Mouse (Mus musculus) cerebellum, postnatal 36 days (tissue): ENCODE results near the gene Spn.
"Not testable (repeated sequence)": the region's sequence is repeated elsewhere in the genome, so short reads cannot be mapped to it uniquely, and the experiment has no call there.

Source experiments
- DNase-seq, 2 experiments: peaks; one replicate each; pipeline ENCODE4 v3.0.0; 2021 to 2022; ENCODE audit warnings: mixed read lengths in 2 of 2

Spn gene

DNA sequence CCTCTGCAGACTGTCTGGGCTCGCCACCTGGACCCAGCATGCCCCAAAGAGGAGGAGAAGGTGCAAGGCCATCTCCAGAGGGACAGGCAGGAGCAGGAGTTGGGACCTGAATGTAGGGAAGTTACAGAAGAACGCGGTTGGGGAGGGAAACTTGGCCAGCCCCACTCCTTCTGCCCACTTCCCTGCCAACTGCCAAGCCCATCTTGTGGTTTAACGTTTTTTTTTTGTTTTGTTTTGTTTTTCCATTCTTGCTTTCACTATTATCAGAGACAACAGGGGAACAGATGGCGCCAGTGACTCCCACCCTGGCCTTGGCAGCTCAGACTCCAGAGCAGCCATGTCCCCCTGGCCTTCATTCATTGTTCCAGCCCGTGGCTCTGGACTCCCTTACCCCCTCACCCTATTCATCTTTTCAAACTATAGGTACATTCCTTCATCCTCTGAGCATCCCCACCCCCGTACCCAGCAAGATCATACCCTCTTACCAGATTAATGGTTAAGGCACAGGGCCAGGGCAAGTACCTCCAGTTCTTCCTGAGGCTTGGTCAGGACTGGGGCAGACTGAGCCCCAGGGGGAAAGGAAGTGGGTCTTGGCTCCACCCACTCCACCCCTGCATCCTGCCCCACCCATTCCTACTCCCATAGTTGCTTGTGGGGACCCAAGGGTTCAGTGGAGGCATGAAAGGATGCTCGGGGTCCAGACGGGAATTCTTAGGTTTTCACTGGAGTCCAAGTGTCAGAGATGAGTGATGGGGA lies at the start of gene Spn:
Gene Spn, minus strand, starts transcription at position 562 of the 756 bp plus-strand sequence.
- DNase-seq: no peak

DNA sequence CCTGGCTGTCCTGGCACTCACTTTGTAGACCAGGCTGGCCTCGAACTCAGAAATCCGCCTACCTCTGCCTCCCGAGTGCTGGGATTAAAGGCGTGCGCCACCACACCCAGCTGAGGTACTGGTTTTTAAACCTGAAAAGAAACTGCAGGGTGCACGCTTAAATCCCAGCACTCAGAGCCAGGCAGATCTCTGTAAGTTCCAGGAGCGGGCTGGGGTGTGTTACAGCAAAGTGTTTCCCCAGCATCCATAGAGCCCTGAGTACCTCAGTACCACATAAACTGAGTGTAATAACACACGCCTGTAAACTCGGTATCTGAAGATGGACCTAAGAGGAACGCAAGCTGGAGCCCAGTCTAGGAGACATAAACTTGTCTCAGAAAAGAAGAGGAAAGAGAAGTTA lies 49.7 kb upstream of the Spn start:
- no peak for DNase-seq

DNA sequence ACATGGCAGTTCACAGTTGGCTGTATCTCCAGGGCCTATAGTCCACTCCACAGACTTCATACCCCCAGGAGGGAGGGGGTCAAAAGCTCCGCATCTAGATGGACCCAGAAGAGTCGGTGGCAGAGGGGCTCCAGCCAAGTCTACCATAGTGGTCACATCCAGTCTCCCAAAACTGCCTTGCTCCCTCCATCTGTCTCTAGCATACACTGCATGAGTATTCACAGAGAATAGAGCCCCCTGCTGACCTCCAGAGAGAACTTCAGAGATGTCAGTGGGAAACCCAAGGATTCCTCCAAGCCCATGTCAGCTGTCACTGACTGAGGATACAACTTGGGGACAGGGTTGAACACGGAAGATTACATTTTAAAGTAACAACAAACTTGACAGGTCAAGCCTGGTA lies 48.0 kb upstream of the Spn start:
- no peak for DNase-seq

DNA sequence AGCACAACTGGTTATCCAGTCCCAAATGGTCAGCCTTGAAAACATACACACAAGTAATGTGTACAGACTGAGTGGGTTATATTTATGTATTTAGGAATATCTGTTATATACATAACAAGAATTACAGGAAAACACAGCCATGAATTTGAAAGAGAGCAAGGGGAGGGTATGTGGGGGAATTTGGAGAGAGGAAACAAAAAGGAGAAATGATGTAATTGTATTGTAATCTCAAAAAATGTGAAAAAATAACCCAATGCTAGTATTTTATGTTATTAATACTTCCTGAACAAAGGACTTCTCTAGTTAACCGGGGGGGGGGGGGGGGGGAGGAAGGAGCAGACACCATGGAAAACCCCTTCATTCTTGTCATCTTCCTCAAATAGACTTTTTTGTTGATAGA lies 47.1 kb upstream of the Spn start:
- no peak for DNase-seq

DNA sequence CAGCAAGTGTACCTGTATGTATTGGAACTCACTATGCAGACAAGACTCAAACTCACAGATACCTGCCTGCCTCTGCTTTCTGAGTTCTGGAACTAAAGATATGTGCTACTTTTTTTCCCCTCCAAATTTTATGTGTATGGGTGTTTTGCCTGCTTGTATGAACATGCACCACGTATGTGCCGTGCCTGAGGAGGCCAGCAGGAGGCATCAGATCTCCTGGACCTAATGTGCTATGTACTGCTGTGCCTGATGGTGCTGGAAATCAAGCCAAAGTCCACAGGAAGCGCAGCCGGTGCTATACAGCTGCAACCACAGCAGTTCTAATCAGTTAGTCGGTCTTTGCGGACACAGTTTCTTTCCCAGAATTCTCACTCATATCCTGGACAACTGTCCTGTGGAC lies 46.2 kb upstream of the Spn start:
- DNase-seq: no peak

DNA sequence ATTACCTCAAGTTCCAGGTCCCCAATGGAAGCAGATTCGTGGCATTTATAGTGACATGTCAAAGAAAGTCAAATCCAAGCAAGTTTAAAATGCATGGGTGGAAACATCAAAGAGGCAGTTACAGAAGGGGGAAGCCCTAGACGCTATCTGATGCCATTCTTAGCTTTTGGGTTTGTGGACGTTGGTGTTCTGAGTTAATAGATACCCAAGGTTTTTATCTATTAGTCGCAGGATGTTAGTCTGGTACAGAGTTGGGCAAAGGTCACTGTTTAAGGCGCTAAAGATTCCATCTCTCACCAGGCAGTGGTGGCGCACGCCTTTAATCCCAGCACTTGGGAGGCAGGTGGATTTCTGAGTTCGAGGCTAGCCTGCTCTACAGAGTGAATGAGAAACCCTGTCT lies 45.7 kb upstream of the Spn start:
- no peak for DNase-seq

DNA sequence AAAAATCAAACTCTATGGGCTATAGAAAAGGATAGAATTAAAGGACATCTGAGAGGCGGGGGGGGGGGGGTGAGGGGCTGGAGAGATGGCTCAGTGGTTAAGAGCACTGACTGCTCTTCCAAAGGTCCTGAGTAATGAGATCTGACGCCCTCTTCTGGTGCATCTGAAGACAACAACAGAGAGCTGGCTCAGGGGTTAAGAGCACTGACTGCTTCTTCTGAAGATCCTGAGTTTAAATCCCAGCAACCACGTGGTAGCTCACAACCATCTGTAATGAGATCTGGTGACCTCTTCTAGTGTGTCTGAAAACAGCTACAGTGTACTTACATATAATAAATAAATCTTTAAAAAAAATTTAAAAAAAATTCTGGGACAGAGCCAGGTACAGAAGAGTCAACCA lies 44.1 kb upstream of the Spn start:
- DNase-seq: not testable (repeated sequence)

DNA sequence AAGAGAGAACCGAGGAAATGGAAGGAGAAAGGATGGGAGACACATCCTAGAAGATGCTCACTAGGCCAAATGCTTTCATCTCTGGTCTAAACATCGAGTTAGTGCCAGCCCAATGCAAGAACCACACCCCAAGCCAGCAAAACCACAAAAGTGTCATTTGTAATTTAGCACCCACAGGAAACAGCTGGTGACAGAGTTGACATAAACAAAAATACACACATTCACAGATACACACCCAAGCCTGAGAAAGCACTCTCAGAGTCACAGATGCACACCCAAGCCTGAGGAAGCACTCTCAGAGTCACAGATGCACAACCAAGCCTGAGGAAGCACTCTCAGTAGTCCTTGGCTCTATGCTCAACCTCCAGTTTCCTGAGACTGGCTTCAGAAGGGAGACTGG lies 43.2 kb upstream of the Spn start:
- no peak for DNase-seq

DNA sequence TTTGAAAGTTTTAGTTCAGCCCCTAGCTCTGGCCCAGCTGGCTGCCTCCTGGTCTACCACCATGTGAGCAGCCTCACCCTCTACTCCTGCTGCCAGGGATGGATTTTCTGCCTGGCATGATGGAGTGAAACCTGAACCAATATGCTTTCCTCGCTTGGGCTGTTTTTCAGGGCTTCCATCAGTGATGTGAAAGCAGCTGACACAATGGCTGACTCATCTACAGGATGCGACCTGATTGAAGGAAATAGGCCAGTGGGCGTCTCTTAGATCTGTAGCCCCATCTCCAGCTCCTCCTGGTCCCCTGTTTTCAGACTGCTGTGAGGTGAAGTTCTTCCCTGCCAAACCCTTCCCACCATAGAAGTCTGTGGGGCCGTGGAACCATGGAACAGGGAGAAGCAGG lies 39.3 kb upstream of the Spn start:
- no peak for DNase-seq

DNA sequence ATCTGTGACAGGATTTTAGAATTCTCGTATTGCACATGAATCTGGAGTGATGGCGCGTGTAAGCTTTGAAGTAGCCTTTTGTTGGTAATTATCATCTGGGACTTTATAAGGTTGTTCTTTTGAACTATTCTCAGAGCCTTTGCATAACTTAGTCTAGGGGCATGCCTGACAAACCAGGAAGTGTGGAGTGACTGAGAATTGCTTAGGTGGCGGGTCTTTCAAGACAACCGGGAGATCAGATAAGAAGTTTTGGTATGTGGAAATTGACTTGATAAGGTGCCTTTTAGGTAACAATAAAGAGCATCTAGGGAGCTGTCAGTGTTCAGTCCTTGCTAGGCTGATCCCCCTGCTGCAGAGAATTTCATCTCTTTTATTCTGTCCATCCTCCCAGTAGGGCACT lies 28.9 kb upstream of the Spn start:
- no peak for DNase-seq

DNA sequence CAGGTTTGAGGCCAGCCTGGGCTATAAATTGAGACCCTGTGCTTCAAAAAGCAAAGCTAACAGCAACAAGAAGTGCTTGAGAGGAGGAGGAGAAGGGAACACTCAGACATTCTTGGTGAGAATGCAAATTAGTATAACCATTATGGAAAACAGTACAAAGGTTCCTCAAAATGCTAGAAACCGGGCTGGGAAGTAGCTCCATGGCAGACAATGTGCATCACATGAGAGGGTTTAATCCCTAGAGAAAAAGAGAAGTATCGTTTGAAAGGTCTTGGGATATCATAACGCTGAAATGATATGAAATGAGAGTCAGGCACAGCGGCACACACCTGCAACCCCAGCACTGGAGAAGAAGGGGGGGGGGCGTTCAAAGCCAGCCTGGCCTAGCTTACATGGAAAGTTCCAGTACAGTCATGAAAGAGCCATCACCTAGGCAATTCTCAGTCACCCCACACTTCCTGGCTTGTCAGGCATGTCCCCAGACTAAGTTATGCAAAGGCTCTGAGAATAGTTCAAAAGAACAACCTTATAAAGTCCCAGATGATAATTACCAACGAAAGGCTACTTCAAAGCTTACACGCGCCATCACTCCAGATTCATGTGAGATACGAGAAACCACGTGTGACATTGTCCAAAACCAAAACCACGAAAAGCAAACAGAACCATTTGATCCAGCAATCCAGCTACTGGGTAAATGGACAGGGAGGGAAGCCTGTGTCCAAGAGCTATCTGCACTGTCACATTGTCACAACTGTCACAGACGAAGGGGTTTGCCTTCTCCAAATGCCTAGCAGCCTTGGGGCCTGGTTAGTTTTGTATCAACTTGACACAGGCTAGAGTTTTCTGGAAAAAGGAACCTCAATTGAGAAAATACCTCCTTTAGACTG lies 28.2 kb upstream of the Spn start:
- DNase-seq: no peak

DNA sequence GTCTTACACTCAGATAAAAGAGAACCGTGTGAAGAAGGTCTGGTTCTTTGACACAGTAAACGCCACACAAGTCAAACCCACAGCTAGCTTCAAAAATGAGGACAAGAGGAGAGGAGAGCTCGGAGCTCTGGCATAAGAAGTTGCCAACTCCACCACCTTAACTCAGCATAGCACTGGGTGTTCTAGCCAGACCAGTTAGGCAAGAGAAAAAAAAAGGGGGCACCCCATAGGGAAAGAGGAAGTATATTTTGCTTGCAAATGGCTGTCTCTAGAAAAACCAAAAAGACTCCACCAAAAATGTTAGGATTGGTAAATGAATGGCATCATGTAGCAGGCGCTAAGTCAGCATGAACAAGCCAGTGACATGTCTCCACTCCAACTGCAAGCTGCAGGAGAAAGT lies 26.4 kb upstream of the Spn start:
- DNase-seq: no peak

DNA sequence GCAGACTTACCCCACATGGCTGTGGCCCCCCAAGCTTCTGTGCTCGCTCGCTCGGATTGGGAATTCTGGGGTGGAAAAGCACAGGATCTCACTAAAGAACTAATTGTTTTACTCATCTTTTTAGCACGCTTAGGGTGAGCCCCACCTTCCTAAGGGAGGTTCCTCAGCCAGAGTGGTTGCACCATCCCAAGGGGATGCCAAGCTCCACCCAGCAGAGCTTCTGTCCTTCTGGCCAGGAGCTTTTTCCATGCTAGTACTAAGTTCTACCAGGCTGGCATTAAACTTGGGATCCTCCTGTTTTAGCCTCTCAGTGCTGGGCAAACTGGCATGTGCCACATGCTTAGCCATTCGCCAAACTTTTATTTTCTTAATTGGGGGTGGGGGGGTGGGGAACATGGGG lies 24.9 kb upstream of the Spn start:
- DNase-seq: no peak

DNA sequence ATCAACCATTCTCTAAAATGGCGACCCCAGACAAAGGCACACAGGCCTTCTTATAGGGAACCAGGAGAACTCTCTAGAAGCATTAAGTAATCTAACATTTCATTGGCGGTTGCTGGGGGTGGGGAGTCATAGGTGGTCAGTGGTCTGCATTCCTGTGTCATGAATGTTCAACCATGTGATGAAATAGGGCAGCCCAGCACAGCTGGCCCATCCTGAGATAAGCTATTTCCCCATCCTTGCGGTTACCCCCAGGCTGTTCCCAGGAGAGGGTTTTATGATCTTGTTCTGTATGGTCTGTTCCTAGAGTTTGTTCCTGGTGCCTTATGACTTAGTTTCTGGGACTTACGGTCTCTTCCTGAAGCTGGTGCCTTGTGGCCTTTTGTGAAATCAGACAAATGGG lies 19.9 kb upstream of the Spn start:
- DNase-seq: no peak

DNA sequence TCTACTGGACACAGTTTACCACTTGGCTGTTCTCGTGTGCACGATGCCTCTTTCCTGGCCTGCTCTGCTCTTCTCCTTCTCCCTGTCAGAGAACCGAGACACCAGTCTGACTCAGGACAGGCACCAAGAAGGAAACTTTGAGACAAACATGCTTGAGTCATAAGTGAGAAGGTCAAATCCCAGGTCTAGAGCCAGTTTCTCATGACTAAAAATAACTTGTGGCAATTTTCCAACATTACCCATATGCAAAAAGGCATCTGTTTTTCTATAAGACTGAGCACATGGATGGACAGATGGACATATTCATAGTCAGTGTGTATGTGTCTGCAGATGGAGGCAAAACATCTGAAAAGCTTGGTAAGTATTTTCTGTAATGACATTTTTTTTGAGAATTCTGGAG lies 15.9 kb upstream of the Spn start:
- DNase-seq: no peak

DNA sequence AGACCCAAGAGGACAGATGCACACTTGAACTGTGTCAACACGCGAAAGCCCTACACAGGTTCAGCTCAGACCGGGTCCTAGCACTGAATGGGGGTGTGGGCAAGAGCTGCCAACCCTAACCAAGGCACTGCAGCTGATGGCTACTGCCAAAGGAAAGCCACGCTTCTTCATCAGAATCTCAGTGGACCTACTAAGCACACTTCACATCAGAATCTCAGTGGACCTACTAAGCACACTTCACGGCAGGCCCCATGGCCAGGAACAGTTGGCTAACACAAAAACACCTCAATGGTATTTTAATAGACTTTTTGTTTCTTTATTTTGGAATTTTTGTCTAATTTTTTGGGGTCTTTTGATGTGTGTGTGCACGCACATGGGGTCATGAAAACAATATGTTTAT lies 14.8 kb upstream of the Spn start:
- DNase-seq: no peak

DNA sequence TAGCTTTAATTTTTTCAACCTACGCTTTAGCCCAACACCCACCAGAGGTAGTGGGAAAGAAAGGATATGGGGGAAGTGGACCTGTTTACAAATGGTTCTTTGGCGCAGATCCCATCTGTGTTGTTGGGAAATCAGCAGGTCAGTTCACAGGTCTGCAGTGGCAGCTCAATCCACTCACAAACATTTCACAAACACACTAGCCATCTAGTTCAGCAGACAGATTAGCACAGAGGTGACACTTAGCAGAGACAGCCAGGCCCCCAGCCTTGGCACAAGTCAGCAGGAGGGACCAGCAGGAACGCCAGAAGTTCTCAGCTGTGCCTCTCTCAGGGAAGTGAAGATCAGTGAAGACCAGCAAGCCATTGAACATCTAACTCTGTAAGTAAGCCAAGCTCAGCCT lies 10.3 kb upstream of the Spn start:
- no peak for DNase-seq

DNA sequence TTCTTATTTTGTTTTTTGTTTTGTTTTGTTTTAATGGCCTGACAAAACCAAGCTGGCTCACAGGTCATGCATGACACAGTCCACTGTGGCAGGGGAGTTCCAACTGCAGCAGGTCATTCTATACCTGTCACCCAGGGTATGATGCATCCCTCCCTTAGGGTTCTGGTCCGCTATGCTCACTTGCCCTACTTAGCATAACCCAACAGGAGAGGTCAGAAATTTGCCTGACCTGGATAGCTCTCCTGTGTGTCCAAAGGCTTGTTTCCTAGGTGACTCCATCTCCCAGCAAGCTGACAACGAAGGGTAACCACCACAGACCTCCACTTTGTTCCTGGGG lies 8.6 kb upstream of the Spn start:
- DNase-seq: no peak

DNA sequence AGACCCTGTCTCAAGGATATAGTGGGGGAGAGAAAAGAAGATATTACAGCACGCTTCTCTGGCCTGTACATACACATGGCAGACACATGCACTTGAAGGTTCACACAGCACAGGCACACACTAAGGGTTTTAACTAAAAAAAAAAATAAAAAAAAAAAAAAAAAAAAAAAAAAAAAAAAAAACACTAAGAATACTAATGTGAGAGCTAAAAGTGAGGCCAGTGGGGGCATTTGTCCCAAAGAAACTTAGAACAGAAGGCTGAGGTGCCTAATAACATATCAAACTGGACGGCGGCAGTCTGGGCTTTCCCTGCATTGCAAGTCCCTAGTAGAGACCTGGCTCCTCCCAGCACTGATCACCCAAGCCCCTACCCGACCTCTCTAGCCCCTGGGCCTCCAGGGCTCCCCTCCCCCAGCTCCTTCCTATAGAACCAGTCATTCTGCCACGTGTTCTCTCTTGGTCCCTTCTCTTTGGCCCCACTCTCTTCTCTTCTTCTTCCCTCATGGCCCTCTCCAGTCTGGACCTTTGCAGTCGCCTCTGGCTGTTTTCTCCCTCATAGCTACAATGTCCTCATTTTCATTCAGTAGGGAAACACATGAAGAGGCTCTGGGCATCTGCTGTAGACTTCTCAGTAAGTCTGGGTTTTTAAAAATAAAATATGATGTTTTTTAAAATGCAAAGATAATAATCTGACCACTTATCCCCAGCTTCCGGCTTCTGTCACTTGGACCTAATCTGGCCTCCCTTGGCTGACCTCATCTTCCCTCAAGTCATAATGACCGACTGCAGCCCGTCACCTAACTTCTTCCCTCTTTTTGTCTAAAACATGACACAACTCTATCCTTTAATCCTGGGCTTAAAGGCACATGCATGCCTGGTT lies 8.0 kb upstream of the Spn start:
- no peak for DNase-seq

DNA sequence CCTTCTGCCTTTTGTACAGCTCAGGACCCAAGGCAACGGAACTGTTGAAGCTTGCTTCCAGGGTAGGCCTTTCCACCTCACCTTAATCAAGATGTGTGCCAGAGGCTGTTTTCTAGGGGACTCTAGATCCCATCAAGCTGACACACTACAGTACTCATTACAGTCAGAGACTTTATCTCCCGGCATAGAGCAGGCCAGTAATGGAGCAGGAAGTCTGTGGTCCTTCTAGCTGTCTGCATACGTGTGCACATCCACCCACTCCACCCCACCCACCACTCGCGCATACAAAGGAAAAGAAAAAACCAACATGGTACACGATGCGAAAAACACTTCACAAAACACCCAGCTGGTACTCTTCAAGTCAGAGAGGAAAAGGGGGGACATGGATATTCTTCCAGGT lies 6.8 kb upstream of the Spn start:
- no peak for DNase-seq

DNA sequence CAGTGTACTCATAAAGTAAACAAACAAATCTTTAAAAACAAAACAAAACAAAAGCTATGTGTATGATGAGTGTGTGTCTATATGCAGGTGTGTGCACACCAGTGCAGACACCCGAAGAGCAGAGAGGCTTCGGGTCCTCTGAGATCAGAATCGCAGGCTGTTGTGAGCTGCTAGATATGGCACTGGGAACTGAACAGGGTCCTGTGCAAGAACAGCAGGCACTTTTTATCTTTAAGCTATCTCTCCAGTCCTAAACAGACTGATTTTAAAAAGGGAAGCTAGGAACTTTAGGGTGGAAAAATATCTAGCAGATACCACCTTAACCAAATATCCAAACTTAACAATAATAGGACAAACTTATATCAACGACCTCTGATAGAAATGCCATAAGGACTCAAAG lies 5.0 kb upstream of the Spn start:
- DNase-seq: no peak

DNA sequence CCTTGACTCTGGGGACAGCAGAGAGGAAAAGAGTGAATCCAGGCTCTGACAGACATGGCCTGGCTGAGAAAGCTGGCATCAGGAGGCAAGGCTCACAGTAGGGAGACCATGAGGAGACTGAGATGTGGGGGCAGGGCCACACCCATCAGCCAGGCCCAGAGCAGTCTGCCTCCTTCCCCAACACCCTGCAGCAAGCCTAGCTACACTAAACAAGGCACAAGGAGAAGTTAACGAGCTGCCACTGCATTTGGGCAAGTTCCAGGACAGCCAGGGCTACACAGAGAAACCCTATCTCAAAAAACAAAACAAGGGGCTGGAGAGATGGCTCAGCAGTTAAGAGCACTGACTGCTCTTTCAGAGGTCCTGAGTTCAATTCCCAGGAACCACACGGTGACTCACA lies 4.6 kb upstream of the Spn start:
- DNase-seq: no peak

DNA sequence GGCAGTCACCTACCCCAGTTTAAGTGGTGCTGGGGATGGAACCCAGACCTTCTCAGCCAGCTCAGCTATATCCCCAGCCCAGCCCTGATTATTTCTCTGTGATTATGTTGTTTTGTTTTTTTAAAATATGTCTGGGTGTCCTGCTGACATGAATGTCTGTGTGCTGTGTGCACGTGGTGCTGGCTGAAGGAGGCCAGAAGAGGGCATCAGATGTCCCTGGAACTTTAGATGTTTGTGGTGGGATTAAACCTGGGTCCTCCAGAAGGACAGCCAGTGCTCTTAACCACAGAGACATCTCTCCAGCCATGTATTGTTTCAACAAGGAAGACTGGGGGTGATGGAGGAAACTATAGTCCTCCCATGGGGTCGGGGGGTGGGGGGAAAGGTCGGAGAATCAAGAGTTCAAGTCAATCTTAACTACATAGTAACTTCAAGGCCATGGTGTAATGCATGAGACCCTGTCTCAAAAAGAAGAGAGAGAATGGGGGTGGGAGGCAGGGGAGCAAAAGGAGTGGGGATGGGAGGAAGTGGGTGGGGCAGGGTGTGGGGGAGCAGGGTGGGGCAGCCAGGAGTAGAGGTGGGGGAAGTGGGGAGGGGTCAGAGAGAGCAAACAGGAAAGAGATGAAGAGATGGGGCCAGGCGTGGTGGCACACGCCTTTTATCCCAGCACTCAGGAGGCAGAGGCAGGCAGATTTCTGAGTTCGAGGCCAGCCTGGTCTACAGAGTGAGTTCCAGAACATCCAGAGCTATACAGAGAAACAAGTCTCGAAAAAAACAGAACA lies 3.2 kb upstream of the Spn start:
- DNase-seq: no peak
